Mouse (Mus musculus) kidney, adult 10 weeks (tissue): ENCODE measurements around the gene Olfr308. TPM values are rescaled to one million over a fixed set of nuclear protein-coding genes. Genes with fewer than 3 reads are reported as not detected.

Experiments used
- polyA plus RNA-seq: library from polyadenylated mRNA; stranded (reverse); fragments of 350-450 nt; fragmentation: Illumina TruSeq; extraction: RNeasy Lipid Tissue Mini Kit (QIAGEN cat#74804); gene quantifications from one replicate; pipeline ENCODE4 v1.2.3, GENCODE M21; 2014; ENCODE audit warnings: low read depth, low replicate concordance

Olfr308 gene
- polyA plus RNA-seq: not detected

GRCm38 (mm10) chr7:86325530-86325929 lies at the start of gene Olfr308:
Olfr308 (minus strand) TSS chr7:86325630.

GRCm38 (mm10) chr7:86366828-86367227 lies 41.4 kb upstream of the Olfr308 start, which contains the start of gene Olfr305:
Olfr305 (minus strand) TSS chr7:86366928.

GRCm38 (mm10) chr7:86337486-86337885 lies 12.1 kb upstream of the Olfr308 start, which contains the start of gene Olfr307:
Olfr307 (minus strand) TSS chr7:86337586.

GRCm38 (mm10) chr7:86313608-86314007 lies 11.8 kb downstream of the Olfr308 start, which contains the start of gene Olfr309:
Olfr309 (minus strand) TSS chr7:86313708.

GRCm38 (mm10) chr7:86277072-86277471 lies 48.4 kb downstream of the Olfr308 start, which contains the start of gene Olfr310:
Olfr310 (minus strand) TSS chr7:86277172.

Other genes with a start within 250 kb of the Olfr308 start
- gene Vmn2r75, start 153.9 kb downstream of the Olfr308 start, polyA plus RNA-seq: not detected
- not detected for gene Vmn2r76, start 79.3 kb downstream of the Olfr308 start, polyA plus RNA-seq
- not detected for gene Olfr310, start 48.5 kb downstream of the Olfr308 start, polyA plus RNA-seq
- gene Olfr309, start 11.9 kb downstream of the Olfr308 start, polyA plus RNA-seq: not detected
- not detected for gene Olfr307, start 12.0 kb upstream of the Olfr308 start, polyA plus RNA-seq
- gene Olfr305, start 41.3 kb upstream of the Olfr308 start, polyA plus RNA-seq: not detected
- not detected for gene Olfr304, start 61.0 kb upstream of the Olfr308 start, polyA plus RNA-seq
- not detected for gene Olfr303, start 72.2 kb upstream of the Olfr308 start, polyA plus RNA-seq
- not detected for gene Olfr301, start 78.2 kb upstream of the Olfr308 start, polyA plus RNA-seq
- not detected for gene Olfr299, start 134.3 kb upstream of the Olfr308 start, polyA plus RNA-seq
- not detected for gene Olfr298, start 166.9 kb upstream of the Olfr308 start, polyA plus RNA-seq
- gene Olfr297, start 194.3 kb upstream of the Olfr308 start, polyA plus RNA-seq: not detected